Mouse (Mus musculus): ENCODE data around the gene Rps18. TPM values are rescaled to one million over a fixed set of nuclear protein-coding genes. Genes with fewer than 3 reads are reported as not detected.
"Not testable (repeated sequence)": the region's sequence is repeated elsewhere in the genome, so short reads cannot be mapped to it uniquely, and the experiment has no call there.

The Rps18 gene
- polyA plus RNA-seq, 1 experiment: not detected

DNA sequence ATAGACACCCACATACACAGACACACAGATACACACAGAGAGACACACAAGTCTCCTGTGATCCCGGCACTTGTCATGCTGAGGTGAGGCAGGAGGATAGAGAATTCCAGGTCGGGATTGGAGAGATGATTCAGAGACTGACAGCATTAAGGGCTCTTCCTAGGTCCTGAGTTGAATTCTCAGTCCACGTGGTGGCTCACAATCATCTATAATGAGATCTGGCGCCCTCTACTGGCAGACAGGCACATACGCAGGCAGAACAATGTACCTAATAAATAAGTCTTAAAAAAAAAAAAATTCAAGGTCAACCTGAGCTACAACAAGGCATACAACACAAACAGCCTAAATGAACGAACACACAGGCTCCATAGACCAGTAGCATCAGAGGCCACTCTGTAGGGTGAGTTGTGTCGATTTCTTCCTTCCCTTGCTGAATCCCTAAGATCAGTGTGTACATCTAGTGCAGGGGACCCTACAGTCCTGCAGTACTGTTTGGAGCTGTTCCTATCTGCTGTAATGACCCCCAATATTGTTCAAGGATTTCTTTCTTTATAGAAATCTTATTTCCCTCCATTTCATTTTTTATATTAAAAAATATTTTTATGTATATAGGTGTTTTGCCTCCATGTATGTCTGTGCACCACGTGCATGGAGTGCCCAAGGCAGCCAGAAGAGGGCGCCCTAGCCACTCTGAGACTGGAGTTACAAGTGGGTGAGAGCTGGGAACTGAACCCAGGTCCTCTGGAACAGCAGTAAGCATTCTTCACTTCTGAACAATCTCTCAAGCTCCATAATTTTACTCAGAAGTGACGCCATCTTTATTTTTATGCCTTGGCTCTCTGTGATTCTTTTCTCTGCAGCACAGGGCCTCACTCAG, 36.2 kb upstream of the Rps18 start:
- Histone ChIP-seq H3K4me1 (ENCODE audit: control insufficient read depth, insufficient read depth, low read length) (no peaks in the 10 kb centered on the region), H3K4me3 (ENCODE audit: insufficient read depth, low read depth, low read length) (no peak overlapping the region), H3K27ac (ENCODE audit: insufficient read depth, low read depth, low read length) (no peak overlapping the region)
- 28% methylated on average over 10 of the region's 10 CpGs for WGBS
- no peak for TF ChIP-seq CTCF (IDR thresholded peaks at IDR 0.05; ENCODE audit: insufficient read depth, low read depth, low read length)
- no peak for TF ChIP-seq POLR2A (IDR thresholded peaks at IDR 0.05; ENCODE audit: insufficient read depth, low read depth, low read length)

DNA sequence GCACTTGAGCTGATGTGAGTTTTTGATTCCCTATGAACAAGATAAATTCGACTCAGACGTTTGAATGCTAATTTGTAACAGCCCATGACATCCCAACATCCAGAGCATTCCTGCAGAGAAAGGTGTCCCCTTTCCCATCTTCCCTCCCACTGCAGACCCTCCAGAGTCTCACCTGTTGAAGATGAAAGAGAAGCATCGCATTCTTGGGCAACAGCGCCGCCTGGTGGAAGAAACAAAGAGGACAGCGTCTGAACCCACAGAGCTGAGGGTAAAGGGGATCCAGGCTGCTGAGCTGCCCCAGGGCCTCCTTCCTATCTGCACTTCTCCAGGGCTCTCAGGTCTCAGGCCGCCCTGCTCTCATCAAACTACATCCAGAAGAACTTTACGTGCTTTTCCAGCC, 26.3 kb upstream of the Rps18 start:
- peak; percentile 69 for TF ChIP-seq CTCF (IDR thresholded peaks at IDR 0.05; ENCODE audit: insufficient read depth, low read depth, low read length)
- WGBS: 8% methylated on average over 8 of the region's 8 CpGs
- H3K4me1 ChIP-seq (ENCODE audit: control insufficient read depth, insufficient read depth, low read length): peaks cover 23% of the 10 kb centered on the region
- H3K4me3 ChIP-seq (ENCODE audit: insufficient read depth, low read depth, low read length); H3K27ac ChIP-seq (ENCODE audit: insufficient read depth, low read depth, low read length): not testable (repeated sequence)

- H3K4me3 ChIP-seq (ENCODE audit: insufficient read depth, low read depth, low read length): peak overlapping the region; percentile 57
- peaks cover 23% of the 10 kb centered on the region for H3K4me1 ChIP-seq (ENCODE audit: control insufficient read depth, insufficient read depth, low read length)
- under 1% methylated on average over 27 of the region's 27 CpGs for WGBS
- H3K27ac ChIP-seq (ENCODE audit: insufficient read depth, low read depth, low read length): peak overlapping the region; percentile 82
- TF ChIP-seq POLR2A (IDR thresholded peaks at IDR 0.05; ENCODE audit: insufficient read depth, low read depth, low read length): peak; percentile 68; the same call in 1 of the 2 replicates
These were observed 25.6 kb upstream of the Rps18 start for GRCm38 (mm10) chr17:33981192-33981909.

GRCm38 (mm10) chr17:33980181-33981035, 24.6 kb upstream of the Rps18 start:
- Histone ChIP-seq H3K4me1 (ENCODE audit: control insufficient read depth, insufficient read depth, low read length) (peaks cover 23% of the 10 kb centered on the region), H3K27ac (ENCODE audit: insufficient read depth, low read depth, low read length) (peak overlapping the region; percentile 82), H3K4me3 (ENCODE audit: insufficient read depth, low read depth, low read length) (no peak overlapping the region)
- TF ChIP-seq POLR2A (IDR thresholded peaks at IDR 0.05; ENCODE audit: insufficient read depth, low read depth, low read length) (no peak), CTCF (IDR thresholded peaks at IDR 0.05; ENCODE audit: insufficient read depth, low read depth, low read length) (no peak)
- WGBS: 77% methylated on average over 19 of the region's 19 CpGs

- H3K4me1 ChIP-seq (ENCODE audit: control insufficient read depth, insufficient read depth, low read length): peaks cover 23% of the 10 kb centered on the region
- H3K27ac ChIP-seq (ENCODE audit: insufficient read depth, low read depth, low read length): no peak overlapping the region
- WGBS: 84% methylated on average over 6 of the region's 6 CpGs
- no peak overlapping the region for H3K4me3 ChIP-seq (ENCODE audit: insufficient read depth, low read depth, low read length)
- TF ChIP-seq CTCF (IDR thresholded peaks at IDR 0.05; ENCODE audit: insufficient read depth, low read depth, low read length): no peak
- no peak for TF ChIP-seq POLR2A (IDR thresholded peaks at IDR 0.05; ENCODE audit: insufficient read depth, low read depth, low read length)
These were observed 23.8 kb upstream of the Rps18 start for GRCm38 (mm10) chr17:33979512-33980050.

GRCm38 (mm10) chr17:33978631-33979031, 22.8 kb upstream of the Rps18 start:
- peak; percentile 39 for TF ChIP-seq POLR2A (IDR thresholded peaks at IDR 0.05; ENCODE audit: insufficient read depth, low read depth, low read length)
- TF ChIP-seq CTCF (IDR thresholded peaks at IDR 0.05; ENCODE audit: insufficient read depth, low read depth, low read length): no peak
- no peak overlapping the region for H3K27ac ChIP-seq (ENCODE audit: insufficient read depth, low read depth, low read length)
- H3K4me1 ChIP-seq (ENCODE audit: control insufficient read depth, insufficient read depth, low read length): peaks cover 23% of the 10 kb centered on the region
- H3K4me3 ChIP-seq (ENCODE audit: insufficient read depth, low read depth, low read length): peak overlapping the region; percentile 62
- WGBS: 4% methylated on average over 17 of the region's 17 CpGs

DNA sequence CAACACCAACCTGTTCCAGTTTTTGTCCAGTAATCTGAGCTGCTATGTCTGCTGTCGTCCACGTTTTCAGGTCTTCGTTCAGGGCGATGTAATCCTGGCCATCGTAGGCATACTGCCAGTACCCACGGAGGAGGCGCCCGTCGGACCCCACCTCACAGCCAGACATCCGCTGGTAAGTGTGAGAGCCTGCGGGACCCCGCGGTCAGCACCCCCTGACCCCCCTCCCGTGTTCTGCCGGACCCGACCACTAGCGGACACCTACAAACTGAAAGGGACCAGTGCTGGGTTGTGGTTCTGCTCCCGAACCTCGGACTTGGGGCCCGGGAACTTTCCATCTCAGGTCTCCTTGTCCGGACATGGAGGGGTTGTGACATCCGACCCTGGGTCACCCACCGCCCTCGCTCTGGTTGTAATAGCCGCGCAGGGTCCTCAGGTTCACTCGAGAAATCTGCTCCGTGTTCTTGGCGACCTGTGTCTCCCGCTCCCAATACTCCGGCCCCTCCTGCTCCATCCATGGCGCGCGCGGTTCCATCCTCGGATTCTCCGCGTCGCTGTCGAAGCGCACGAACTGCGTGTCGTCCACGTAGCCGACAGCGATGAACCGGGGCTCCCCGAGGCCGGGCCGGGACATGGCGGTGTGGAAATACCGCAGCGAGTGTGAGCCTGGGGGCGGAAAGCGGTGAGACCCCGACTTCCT, 22.2 kb upstream of the Rps18 start:
- TF ChIP-seq CTCF (IDR thresholded peaks at IDR 0.05; ENCODE audit: insufficient read depth, low read depth, low read length) (no peak), POLR2A (IDR thresholded peaks at IDR 0.05; ENCODE audit: insufficient read depth, low read depth, low read length) (no peak)
- Histone ChIP-seq H3K4me3 (ENCODE audit: insufficient read depth, low read depth, low read length) (peak overlapping the region; percentile 62), H3K27ac (ENCODE audit: insufficient read depth, low read depth, low read length) (no peak overlapping the region), H3K4me1 (ENCODE audit: control insufficient read depth, insufficient read depth, low read length) (peaks cover 23% of the 10 kb centered on the region)
- 2% methylated on average over 57 of the region's 57 CpGs for WGBS

GRCm38 (mm10) chr17:33973572-33973971, 17.8 kb upstream of the Rps18 start:
- no peak overlapping the region for H3K4me3 ChIP-seq (ENCODE audit: insufficient read depth, low read depth, low read length)
- no peak for TF ChIP-seq CTCF (IDR thresholded peaks at IDR 0.05; ENCODE audit: insufficient read depth, low read depth, low read length)
- TF ChIP-seq POLR2A (IDR thresholded peaks at IDR 0.05; ENCODE audit: insufficient read depth, low read depth, low read length): no peak
- 65% methylated on average over 3 of the region's 3 CpGs for WGBS
- no peak overlapping the region for H3K27ac ChIP-seq (ENCODE audit: insufficient read depth, low read depth, low read length)
- H3K4me1 ChIP-seq (ENCODE audit: control insufficient read depth, insufficient read depth, low read length): peaks cover 11% of the 10 kb centered on the region
